32 mouse cellular contexts compared by ENCODE assay signal in the genomic region with DNA sequence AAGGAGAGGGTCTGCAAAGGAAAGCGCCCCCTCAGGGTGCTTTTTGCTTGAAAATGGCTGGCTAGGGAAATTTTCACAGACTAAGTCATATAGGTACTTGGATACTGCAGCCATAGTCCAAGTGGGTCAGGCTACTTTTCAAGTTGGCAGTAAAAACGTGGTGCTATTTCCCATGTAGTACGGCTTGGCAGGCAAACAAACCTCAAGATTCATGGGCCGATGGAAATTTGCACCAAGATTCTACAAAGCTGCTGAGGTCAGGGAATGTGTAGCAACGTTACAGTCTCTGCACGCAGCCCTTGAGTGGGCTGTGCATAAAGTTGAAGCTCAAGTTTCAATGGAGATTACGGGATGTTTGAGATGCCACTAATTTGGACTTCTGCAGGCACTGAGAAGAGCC. TPM values are rescaled to one million over a fixed set of nuclear protein-coding genes. Genes with fewer than 3 reads are reported as not detected.
DNase-seq lines count a peak whose midpoint lies in the region; ATAC-seq lines count a peak whose summit lies in the region.
"Had no signal": no experiment of that assay in that cellular context is flagged by ENCODE, and none has a peak within 500 bp of the region (broad histone marks: within the 10 kb centered on the region; RNA-seq: fewer than 3 reads in every experiment).

No protein-coding gene starts in this region.

- no peak overlapping the region for H3K4me2 ChIP-seq in embryonic facial prominence, embryonic 14.5 days (ENCODE audit: low read depth, low read length)
- H3K4me2 ChIP-seq in limb, embryonic 13.5 days (replicated peaks) = no peak overlapping the region
- no peak overlapping the region for H3K4me2 ChIP-seq in limb, embryonic 15.5 days
- H3K4me2 ChIP-seq: embryonic facial prominence, embryonic 13.5 days; hindbrain, embryonic 15.5 days; liver, embryonic 11.5 days; neural tube, embryonic 15.5 days; stomach, embryonic 15.5 days had no signal

- no peaks in the 10 kb centered on the region for H3K36me3 ChIP-seq in embryonic facial prominence, embryonic 14.5 days (ENCODE audit: control insufficient read depth, insufficient read depth, low read length)
- H3K36me3 ChIP-seq in embryonic facial prominence, embryonic 10.5 days (replicated peaks) = no peaks in the 10 kb centered on the region
- H3K36me3 ChIP-seq in limb, embryonic 13.5 days = no peaks in the 10 kb centered on the region
- H3K36me3 ChIP-seq in limb, embryonic 10.5 days = no peaks in the 10 kb centered on the region
- H3K36me3 ChIP-seq in limb, embryonic 15.5 days = no peaks in the 10 kb centered on the region
- H3K36me3 ChIP-seq: embryonic facial prominence, embryonic 13.5 days; hindbrain, embryonic 10.5 days; hindbrain, embryonic 15.5 days; neural tube, embryonic 15.5 days; stomach, embryonic 15.5 days had no signal

- DNase-seq in embryonic facial prominence, embryonic 14.5 days (ENCODE audit: low spot score) = peak; percentile 76
- DNase-seq in embryonic facial prominence, embryonic 10.5 days (ENCODE audit: low spot score) = no peak
- no peak for DNase-seq in limb, embryonic 10.5 days (ENCODE audit: low spot score)
- DNase-seq in adipocyte (ENCODE audit: low spot score) = peak; percentile 79
- DNase-seq in embryo, embryonic 10.5 days (ENCODE audit: low spot score) = no peak
- DNase-seq in left cerebral cortex, adult 9 months (ENCODE audit: low spot score in 2 of 2) = no peak
- DNase-seq: adrenal gland, adult 8-10 months; cerebellum, adult 9-10 months; cerebellum, postnatal 36 days; embryo, embryonic 11 days; heart, postnatal 14 days; kidney, adult 2 months; kidney, postnatal 10 days; layer of hippocampus, postnatal 36 days; left cerebral cortex, postnatal 4 days; lung, postnatal 10 days; midbrain, embryonic 14.5 days; retina, postnatal 1 day; right cerebral cortex, postnatal 14 days had no signal

- H3K27me3 ChIP-seq in embryonic facial prominence, embryonic 14.5 days (replicated peaks; ENCODE audit: control insufficient read depth, insufficient read depth, low read length) = no peaks in the 10 kb centered on the region
- H3K27me3 ChIP-seq in embryonic facial prominence, embryonic 10.5 days (replicated peaks; ENCODE audit: low read depth, poor library complexity, severe bottlenecking) = no peaks in the 10 kb centered on the region
- no peaks in the 10 kb centered on the region for H3K27me3 ChIP-seq in limb, embryonic 13.5 days
- no peaks in the 10 kb centered on the region for H3K27me3 ChIP-seq in limb, embryonic 10.5 days (ENCODE audit: low read depth, poor library complexity, severe bottlenecking)
- H3K27me3 ChIP-seq in limb, embryonic 15.5 days = no peaks in the 10 kb centered on the region
- H3K27me3 ChIP-seq: embryonic facial prominence, embryonic 13.5 days; hindbrain, embryonic 15.5 days; neural tube, embryonic 15.5 days; stomach, embryonic 15.5 days had no signal

- no peak overlapping the region for H3K4me3 ChIP-seq in embryonic facial prominence, embryonic 14.5 days (ENCODE audit: low read depth, low read length)
- H3K4me3 ChIP-seq in embryonic facial prominence, embryonic 10.5 days = no peak overlapping the region
- no peak overlapping the region for H3K4me3 ChIP-seq in limb, embryonic 13.5 days
- no peak overlapping the region for H3K4me3 ChIP-seq in limb, embryonic 10.5 days
- no peak overlapping the region for H3K4me3 ChIP-seq in limb, embryonic 15.5 days
- H3K4me3 ChIP-seq: embryonic facial prominence, embryonic 13.5 days; hindbrain, embryonic 10.5 days; hindbrain, embryonic 15.5 days; neural tube, embryonic 15.5 days; stomach, embryonic 15.5 days had no signal

- peak; percentile 37; the same call in 1 of the 2 replicates for ATAC-seq in embryonic facial prominence, embryonic 14.5 days (ENCODE audit: low read depth)
- 0 out of 2 replicates have a peak, but pooled peaks have one; percentile 22 for ATAC-seq in limb, embryonic 13.5 days (ENCODE audit: low FRiP score, low read depth)
- ATAC-seq in limb, embryonic 15.5 days (ENCODE audit: insufficient number of reproducible peaks, low FRiP score, low TSS enrichment, low read depth) = peak; percentile 62; the same call in 1 of the 2 replicates
- ATAC-seq: forebrain, embryonic 16.5 days; inflammation-experienced regulatory T-cells, adult 6 months had no signal

- 0 out of 2 replicates have a peak, but pooled peaks cover 5% of the 10 kb centered on the region for H3K9me3 ChIP-seq in embryonic facial prominence, embryonic 14.5 days (ENCODE audit: control insufficient read depth, low read length)
- no peaks in the 10 kb centered on the region for H3K9me3 ChIP-seq in embryonic facial prominence, embryonic 10.5 days
- no peaks in the 10 kb centered on the region; the same call in 1 of the 2 replicates for H3K9me3 ChIP-seq in limb, embryonic 13.5 days
- no peaks in the 10 kb centered on the region for H3K9me3 ChIP-seq in limb, embryonic 10.5 days (replicated peaks)
- H3K9me3 ChIP-seq in limb, embryonic 15.5 days = no peaks in the 10 kb centered on the region
- H3K9me3 ChIP-seq: embryonic facial prominence, embryonic 13.5 days; hindbrain, embryonic 10.5 days; hindbrain, embryonic 15.5 days; neural tube, embryonic 15.5 days; stomach, embryonic 15.5 days had no signal

- 43% methylated on average over 7 of the region's 7 CpGs for WGBS in embryonic facial prominence, embryonic 14.5 days
- 76% methylated on average over 7 of the region's 7 CpGs for WGBS in embryonic facial prominence, embryonic 10.5 days
- WGBS in limb, embryonic 13.5 days = 49% methylated on average over 7 of the region's 7 CpGs
- 80% methylated on average over 7 of the region's 7 CpGs for WGBS in limb, embryonic 10.5 days
- WGBS in limb, embryonic 15.5 days = 30% methylated on average over 7 of the region's 7 CpGs

- H3K9ac ChIP-seq in embryonic facial prominence, embryonic 14.5 days (ENCODE audit: low read depth, low read length) = no peak overlapping the region
- no peak overlapping the region for H3K9ac ChIP-seq in limb, embryonic 13.5 days
- H3K9ac ChIP-seq in limb, embryonic 15.5 days = no peak overlapping the region
- H3K9ac ChIP-seq: embryonic facial prominence, embryonic 13.5 days; hindbrain, embryonic 15.5 days; neural tube, embryonic 15.5 days; stomach, embryonic 15.5 days had no signal

- H3K27ac ChIP-seq in embryonic facial prominence, embryonic 14.5 days (replicated peaks; ENCODE audit: low read depth, low read length) = no peak overlapping the region
- H3K27ac ChIP-seq in embryonic facial prominence, embryonic 10.5 days (replicated peaks) = no peak overlapping the region
- no peak overlapping the region for H3K27ac ChIP-seq in limb, embryonic 13.5 days
- H3K27ac ChIP-seq in limb, embryonic 10.5 days = no peak overlapping the region
- H3K27ac ChIP-seq in limb, embryonic 15.5 days = peak overlapping the region; percentile 55
- H3K27ac ChIP-seq: embryonic facial prominence, embryonic 13.5 days; hindbrain, embryonic 10.5 days; hindbrain, embryonic 15.5 days; neural tube, embryonic 15.5 days; stomach, embryonic 15.5 days had no signal

- H3K4me1 ChIP-seq in embryonic facial prominence, embryonic 14.5 days (ENCODE audit: control insufficient read depth, insufficient read depth, low read length) = peaks cover 5% of the 10 kb centered on the region
- peaks cover 2% of the 10 kb centered on the region; the same call in 1 of the 2 replicates for H3K4me1 ChIP-seq in embryonic facial prominence, embryonic 10.5 days
- peaks cover 3% of the 10 kb centered on the region for H3K4me1 ChIP-seq in limb, embryonic 13.5 days
- H3K4me1 ChIP-seq in limb, embryonic 10.5 days = no peaks in the 10 kb centered on the region
- peaks cover 17% of the 10 kb centered on the region for H3K4me1 ChIP-seq in limb, embryonic 15.5 days
- H3K4me1 ChIP-seq: hindbrain, embryonic 10.5 days; hindbrain, embryonic 15.5 days; neural tube, embryonic 15.5 days had no signal

RNA-seq across cellular contexts. Expression of a gene that starts 10.6 kb away (rescaled TPM):
- polyA plus RNA-seq in embryonic facial prominence, embryonic 14.5 days (2014; fragmentation: Nextera tagmentation; extraction: Ambion mirVana) = not detected in 2 replicates
- polyA plus RNA-seq in embryonic facial prominence, embryonic 10.5 days (2016; fragmentation: Nextera tagmentation; extraction: Ambion mirVana) = not detected in 2 replicates
- not detected in 2 replicates for polyA plus RNA-seq in limb, embryonic 13.5 days (2015; fragmentation: Nextera tagmentation; extraction: Ambion mirVana)
- polyA plus RNA-seq in limb, embryonic 10.5 days (2016; fragmentation: Nextera tagmentation; extraction: Ambion mirVana) = not detected in 2 replicates
- polyA plus RNA-seq in limb, embryonic 15.5 days (2015; fragmentation: Nextera tagmentation; extraction: Ambion mirVana) = not detected in 2 replicates
- polyA plus RNA-seq: embryonic facial prominence, embryonic 13.5 days; forebrain, embryonic 16.5 days; heart, embryonic 14.5 days; hindbrain, embryonic 10.5 days; hindbrain, embryonic 15.5 days; kidney, adult 2 months; large intestine, adult 2 months; liver, embryonic 11.5 days; liver, embryonic 16.5 days; midbrain, embryonic 14.5 days; neural tube, embryonic 15.5 days; stomach, embryonic 15.5 days had no signal

RNA-seq across cellular contexts. Expression of a gene that starts 19.1 kb away (rescaled TPM):
- 5.2 and 7.9 TPM in 2 replicates for polyA plus RNA-seq in embryonic facial prominence, embryonic 14.5 days (2014; fragmentation: Nextera tagmentation; extraction: Ambion mirVana)
- 0.44 TPM in 1 of 2 replicates, not detected in the other for polyA plus RNA-seq in embryonic facial prominence, embryonic 10.5 days (2016; fragmentation: Nextera tagmentation; extraction: Ambion mirVana)
- polyA plus RNA-seq in limb, embryonic 13.5 days (2015; fragmentation: Nextera tagmentation; extraction: Ambion mirVana) = 0.54 and 0.70 TPM in 2 replicates
- 0.98 TPM in 1 of 2 replicates, not detected in the other for polyA plus RNA-seq in limb, embryonic 10.5 days (2016; fragmentation: Nextera tagmentation; extraction: Ambion mirVana)
- 1.8 and 2.6 TPM in 2 replicates for polyA plus RNA-seq in limb, embryonic 15.5 days (2015; fragmentation: Nextera tagmentation; extraction: Ambion mirVana)
- polyA plus RNA-seq: forebrain, embryonic 16.5 days; liver, embryonic 11.5 days; liver, embryonic 16.5 days; midbrain, embryonic 14.5 days had no signal

RNA-seq across cellular contexts. Expression of a gene that starts 22.3 kb away (rescaled TPM):
- polyA plus RNA-seq in embryonic facial prominence, embryonic 14.5 days (2014; fragmentation: Nextera tagmentation; extraction: Ambion mirVana) = not detected in 2 replicates
- polyA plus RNA-seq in embryonic facial prominence, embryonic 10.5 days (2016; fragmentation: Nextera tagmentation; extraction: Ambion mirVana) = not detected in 2 replicates
- polyA plus RNA-seq in limb, embryonic 13.5 days (2015; fragmentation: Nextera tagmentation; extraction: Ambion mirVana) = not detected in 2 replicates
- not detected in 2 replicates for polyA plus RNA-seq in limb, embryonic 10.5 days (2016; fragmentation: Nextera tagmentation; extraction: Ambion mirVana)
- not detected in 2 replicates for polyA plus RNA-seq in limb, embryonic 15.5 days (2015; fragmentation: Nextera tagmentation; extraction: Ambion mirVana)
- polyA plus RNA-seq: embryonic facial prominence, embryonic 13.5 days; forebrain, embryonic 16.5 days; heart, embryonic 14.5 days; hindbrain, embryonic 10.5 days; hindbrain, embryonic 15.5 days; inflammation-experienced regulatory T-cells, adult 6 months; kidney, adult 2 months; large intestine, adult 2 months; liver, embryonic 11.5 days; liver, embryonic 16.5 days; midbrain, embryonic 14.5 days; neural tube, embryonic 15.5 days; stomach, embryonic 15.5 days had no signal

RNA-seq across cellular contexts. Expression of a gene that starts 24.1 kb away (rescaled TPM):
- 16.8 and 22.9 TPM in 2 replicates for polyA plus RNA-seq in embryonic facial prominence, embryonic 14.5 days (2014; fragmentation: Nextera tagmentation; extraction: Ambion mirVana)
- polyA plus RNA-seq in embryonic facial prominence, embryonic 10.5 days (2016; fragmentation: Nextera tagmentation; extraction: Ambion mirVana) = 1.1 TPM in 1 of 2 replicates, not detected in the other
- 6.7 and 7.0 TPM in 2 replicates for polyA plus RNA-seq in limb, embryonic 13.5 days (2015; fragmentation: Nextera tagmentation; extraction: Ambion mirVana)
- 0.34 and 0.64 TPM in 2 replicates for polyA plus RNA-seq in limb, embryonic 10.5 days (2016; fragmentation: Nextera tagmentation; extraction: Ambion mirVana)
- 21.0 and 29.6 TPM in 2 replicates for polyA plus RNA-seq in limb, embryonic 15.5 days (2015; fragmentation: Nextera tagmentation; extraction: Ambion mirVana)
- polyA plus RNA-seq: hindbrain, embryonic 10.5 days had no signal

RNA-seq across cellular contexts. Expression of a gene that starts 28.9 kb away (rescaled TPM):
- 1.6 TPM in 1 of 2 replicates, not detected in the other for polyA plus RNA-seq in embryonic facial prominence, embryonic 14.5 days (2014; fragmentation: Nextera tagmentation; extraction: Ambion mirVana)
- not detected in 2 replicates for polyA plus RNA-seq in embryonic facial prominence, embryonic 10.5 days (2016; fragmentation: Nextera tagmentation; extraction: Ambion mirVana)
- polyA plus RNA-seq in limb, embryonic 13.5 days (2015; fragmentation: Nextera tagmentation; extraction: Ambion mirVana) = not detected in 2 replicates
- not detected in 2 replicates for polyA plus RNA-seq in limb, embryonic 10.5 days (2016; fragmentation: Nextera tagmentation; extraction: Ambion mirVana)
- not detected in 2 replicates for polyA plus RNA-seq in limb, embryonic 15.5 days (2015; fragmentation: Nextera tagmentation; extraction: Ambion mirVana)
- polyA plus RNA-seq: embryonic facial prominence, embryonic 13.5 days; forebrain, embryonic 16.5 days; heart, embryonic 14.5 days; hindbrain, embryonic 10.5 days; hindbrain, embryonic 15.5 days; inflammation-experienced regulatory T-cells, adult 6 months; kidney, adult 2 months; large intestine, adult 2 months; liver, embryonic 11.5 days; liver, embryonic 16.5 days; midbrain, embryonic 14.5 days; neural tube, embryonic 15.5 days had no signal

Comparison
In these comparisons a context has a peak if more than half of its experiments do, and no peak if none do; other contexts are left out.
1. DNase-seq: peak in embryonic facial prominence, embryonic 14.5 days (single experiment) and adipocyte (single experiment); none in embryonic facial prominence, embryonic 10.5 days (single experiment), limb, embryonic 10.5 days (single experiment), embryo, embryonic 10.5 days (single experiment) and left cerebral cortex, adult 9 months (0 of 2).
2. Peak in every context shown above with its lines, with median percentiles within 50 percentile points of each other: ATAC-seq.